Mouse (Mus musculus): ENCODE results near the gene DXBay18.
"Not testable (repeated sequence)": the region's sequence is repeated elsewhere in the genome, so short reads cannot be mapped to it uniquely, and the experiment has no call there.

The DXBay18 gene

GRCm38 (mm10) chrX:73149350-73149749 is at the start of gene DXBay18:
Gene DXBay18, minus strand, starts transcription at chrX:73149450.
- CTCF ChIA-PET: not testable (repeated sequence)

GRCm38 (mm10) chrX:73191934-73192333 is 42.7 kb upstream of the DXBay18 start, which contains the start of gene Xlr3b:
Gene Xlr3b, plus strand, starts transcription at chrX:73192207.
- CTCF ChIA-PET: not testable (repeated sequence)

- CTCF ChIA-PET: not testable (repeated sequence)
These were observed 27.6 kb upstream of the DXBay18 start, which contains the start of gene Spin2d for GRCm38 (mm10) chrX:73176889-73177288. Gene Spin2d, minus strand, starts transcription at chrX:73176989.

- CTCF ChIA-PET: not testable (repeated sequence)
These were observed 754 bp downstream of the DXBay18 start, which contains the start of gene Xlr5b for GRCm38 (mm10) chrX:73148496-73148895. Gene Xlr5b, plus strand, starts transcription at chrX:73148796.

- CTCF ChIA-PET: not testable (repeated sequence)
These were observed 6.0 kb downstream of the DXBay18 start for GRCm38 (mm10) chrX:73143218-73143618.

- CTCF ChIA-PET: not testable (repeated sequence)
These were observed 26.1 kb downstream of the DXBay18 start for GRCm38 (mm10) chrX:73122859-73123829.

- CTCF ChIA-PET: not testable (repeated sequence)
These were observed 32.5 kb downstream of the DXBay18 start, which contains the start of gene Gm14685 for GRCm38 (mm10) chrX:73116747-73117146. Gene Gm14685, plus strand, starts transcription at chrX:73117047.

- CTCF ChIA-PET: not testable (repeated sequence)
These were observed 52.2 kb downstream of the DXBay18 start, which contains the start of gene Xlr3a for GRCm38 (mm10) chrX:73096941-73097508. Gene Xlr3a, minus strand, starts transcription at chrX:73097095.
